Mouse (Mus musculus): ENCODE measurements around the gene Kcna2.
A peak's percentile ranks its signal among the peaks of the same experiment; 100 is the strongest.

Kcna2 gene

DNA sequence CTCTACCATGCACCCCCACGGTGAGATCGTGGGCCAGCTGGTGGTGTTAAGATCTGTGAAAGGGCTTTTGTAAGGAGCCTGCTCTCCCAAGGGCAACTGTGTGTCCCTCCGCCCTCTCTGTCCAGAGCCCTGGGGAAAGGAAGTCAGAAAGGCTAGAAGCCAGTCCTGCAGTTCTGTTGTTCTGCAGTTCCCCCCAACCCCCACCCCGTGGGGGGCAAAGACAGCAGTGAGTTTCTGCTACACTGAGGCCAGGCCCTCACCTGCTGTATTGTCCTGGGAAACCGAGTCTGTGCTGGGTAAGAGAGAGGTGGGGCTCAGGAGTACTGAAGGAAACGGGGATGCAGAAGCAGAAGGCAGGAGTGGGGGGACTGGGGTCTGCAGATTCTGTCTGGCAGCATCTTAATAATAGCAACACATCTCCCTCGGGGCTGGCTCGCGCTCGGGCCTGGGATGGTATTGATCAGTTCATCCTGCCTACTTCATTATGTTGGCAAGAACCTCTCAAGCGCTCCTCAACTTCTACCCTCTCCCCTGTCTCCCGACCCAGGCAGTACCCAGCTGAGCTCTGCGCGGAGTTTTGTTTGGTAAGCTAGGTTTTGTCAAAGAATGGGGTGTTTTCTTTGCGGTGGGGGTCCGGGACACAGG lies at the start of gene Kcna2:
Gene Kcna2, plus strand, starts transcription at position 336 of the 645 bp plus-strand sequence.
- DNase-seq: no peak

DNA sequence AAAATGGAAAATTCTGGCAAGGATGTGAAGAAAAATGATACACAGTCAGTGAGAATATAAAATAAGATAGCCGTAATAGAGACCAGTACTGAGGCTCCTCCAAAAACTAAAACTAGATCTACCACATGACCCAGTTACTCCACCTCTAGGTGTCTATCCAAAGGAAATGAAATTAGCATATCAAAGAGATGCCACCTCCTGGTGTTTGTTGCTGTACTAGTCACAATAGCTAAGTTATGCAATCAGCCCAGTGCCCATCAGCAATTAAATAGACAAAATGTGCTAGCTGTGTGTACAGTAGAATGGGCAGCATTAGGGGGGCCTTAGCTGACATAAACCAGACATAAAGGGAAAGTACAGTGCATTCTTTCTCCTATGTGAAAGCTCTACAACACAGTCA lies 39.5 kb upstream of the Kcna2 start:
- no peak for DNase-seq

DNA sequence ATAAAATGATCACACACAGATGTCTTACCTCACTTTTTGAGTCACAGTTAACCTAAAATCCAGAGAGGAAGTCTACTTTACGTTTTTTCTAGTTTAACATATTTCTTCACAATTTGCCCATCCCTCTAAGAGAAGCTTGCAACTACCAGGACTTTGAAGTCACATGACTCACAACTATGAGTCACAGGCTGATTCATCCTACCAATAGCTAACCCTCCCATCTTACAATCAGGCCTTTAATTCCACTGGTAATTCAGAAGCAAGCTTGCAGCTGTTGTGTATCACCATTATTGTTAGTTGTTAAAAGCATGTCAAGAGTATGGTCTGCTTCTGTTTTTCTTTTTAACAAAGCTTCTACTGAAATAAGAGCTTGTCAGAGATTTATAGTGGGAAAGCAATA lies 38.2 kb upstream of the Kcna2 start:
- peak in 1 of 2 experiments; percentile 21 for DNase-seq

DNA sequence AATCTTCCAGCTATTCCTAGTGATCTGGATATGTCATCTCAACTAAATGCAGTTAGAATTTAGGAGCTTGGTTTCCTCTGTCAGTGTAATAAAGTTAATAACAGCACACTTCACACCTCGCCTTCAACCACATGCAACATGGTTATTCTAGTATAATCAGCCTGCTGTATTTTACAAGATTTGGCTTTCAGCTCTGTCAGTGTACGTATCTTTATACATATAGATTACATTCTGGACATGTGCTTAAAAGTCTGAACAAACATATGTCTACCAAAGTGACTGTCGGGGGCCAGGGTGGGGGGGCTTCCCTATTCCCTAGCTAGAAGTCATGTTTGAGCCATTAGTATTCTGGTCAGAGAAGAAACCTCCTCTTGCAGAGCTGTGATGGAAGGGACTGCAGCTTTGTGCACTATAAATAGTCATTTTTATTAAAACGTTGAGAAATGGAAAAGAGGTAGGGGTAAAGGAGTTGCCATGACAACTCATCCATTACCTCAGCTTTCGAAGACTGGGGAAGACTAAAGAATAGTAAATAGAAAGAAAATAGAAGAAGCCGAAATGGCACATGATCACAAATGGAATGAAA lies 35.3 kb upstream of the Kcna2 start:
- no peak for DNase-seq

DNA sequence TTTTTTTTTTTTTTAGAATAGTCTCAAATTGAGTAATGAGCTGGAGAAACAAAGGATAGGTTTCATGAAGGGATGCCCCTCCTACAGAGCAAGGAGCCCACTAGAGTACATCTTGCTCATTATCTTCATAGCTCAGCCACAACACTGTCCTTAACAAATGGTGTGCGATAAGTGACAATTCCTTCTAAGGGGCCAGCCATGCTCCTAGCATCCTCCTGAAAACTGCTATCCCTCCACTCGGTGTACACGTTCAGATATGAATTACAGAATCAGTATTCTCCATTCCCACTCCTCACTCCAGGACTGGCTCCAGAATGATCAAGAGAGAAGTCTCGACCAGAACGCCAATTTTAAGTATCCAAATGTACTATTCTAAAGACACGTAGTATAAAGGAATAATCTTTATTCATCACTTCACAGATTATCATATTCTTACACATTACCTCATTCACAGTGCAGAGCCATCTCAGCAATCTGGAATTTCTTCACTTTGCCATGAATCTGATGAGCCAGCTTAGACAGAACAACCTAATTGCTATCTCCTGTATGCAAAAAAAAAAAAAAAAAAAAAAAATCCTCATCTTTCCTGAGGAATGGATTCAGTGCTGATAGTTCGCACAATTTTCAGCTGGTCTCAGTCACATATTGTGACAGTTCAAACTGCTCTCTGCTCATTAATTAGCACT lies 34.6 kb upstream of the Kcna2 start:
- no peak for DNase-seq

DNA sequence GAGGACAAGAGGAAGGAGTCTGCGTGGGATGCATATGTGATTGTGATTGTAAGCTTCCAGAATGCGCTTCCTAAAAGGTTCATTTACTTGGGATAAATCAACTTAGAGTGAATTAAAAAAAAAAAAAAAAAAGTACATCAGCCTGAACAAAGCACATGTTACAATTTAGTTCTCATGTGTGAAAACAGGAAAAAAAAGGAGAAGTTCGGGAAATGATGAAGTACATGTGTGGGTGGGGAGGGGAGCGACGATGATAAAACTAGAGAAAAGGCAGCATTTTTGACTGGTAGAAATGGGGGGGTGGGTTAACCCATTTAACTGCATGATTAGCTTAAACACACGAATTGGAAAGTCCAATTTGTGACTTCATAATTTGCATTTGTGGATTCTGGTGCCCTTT lies 33.7 kb upstream of the Kcna2 start:
- DNase-seq: no peak

DNA sequence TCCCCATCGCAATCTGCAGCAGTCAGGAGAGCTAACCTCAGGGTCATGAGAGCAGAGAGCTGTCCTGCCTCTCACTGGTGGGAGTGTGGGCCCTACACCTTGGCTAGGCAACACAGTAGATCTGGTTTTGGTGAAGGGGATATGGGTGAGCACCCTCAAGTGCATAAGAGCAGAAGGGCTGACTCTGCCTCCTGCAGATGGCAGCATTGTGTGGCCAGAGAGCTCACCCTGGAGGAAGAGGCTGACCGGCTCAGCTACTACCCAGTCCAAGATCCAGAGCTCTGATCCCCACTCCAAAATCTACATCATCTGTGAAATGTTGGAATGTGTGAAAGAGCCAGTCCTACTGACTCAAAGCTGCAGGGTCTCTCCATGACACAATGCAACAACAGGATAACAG lies 27.1 kb upstream of the Kcna2 start:
- no peak for DNase-seq

DNA sequence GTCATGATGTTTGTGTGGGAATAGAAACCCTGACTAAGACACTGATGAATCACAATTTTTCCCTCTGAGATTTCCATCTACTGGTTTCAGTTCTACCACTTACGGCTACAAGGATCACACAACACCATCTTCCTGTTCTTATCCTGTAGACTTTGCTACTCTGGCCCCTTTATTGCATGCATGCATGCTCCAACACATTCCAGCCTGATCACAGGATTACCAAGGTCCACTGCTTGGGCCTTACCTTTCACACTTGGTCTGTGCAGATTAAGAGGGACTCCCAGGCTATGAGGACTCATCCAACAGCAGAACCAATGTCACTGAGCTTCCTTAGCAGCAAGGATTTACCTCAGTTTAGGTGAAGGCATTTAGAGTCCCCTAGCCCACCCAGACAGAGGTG lies 25.2 kb upstream of the Kcna2 start:
- DNase-seq: no peak

DNA sequence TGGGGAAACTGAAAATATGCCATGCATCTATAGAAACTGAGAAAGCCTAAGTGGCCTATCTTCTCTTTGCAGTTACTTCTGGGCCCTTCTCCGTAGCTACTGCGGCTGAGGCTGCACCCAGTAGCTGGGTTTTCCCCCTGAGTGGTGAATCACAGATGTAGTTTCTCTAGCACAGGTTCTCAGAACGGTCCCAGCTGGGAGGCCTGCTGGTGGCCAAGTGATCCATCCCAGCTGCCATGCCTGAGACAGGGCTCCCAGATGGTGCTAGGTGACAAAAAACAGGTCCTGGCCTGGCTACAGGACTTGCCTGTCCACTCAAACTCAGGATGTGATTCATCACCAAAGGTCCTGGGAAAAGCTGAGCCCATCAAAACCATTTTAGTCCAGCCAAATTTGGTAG lies 24.3 kb upstream of the Kcna2 start:
- peak; percentile 54 to 68 for DNase-seq

DNA sequence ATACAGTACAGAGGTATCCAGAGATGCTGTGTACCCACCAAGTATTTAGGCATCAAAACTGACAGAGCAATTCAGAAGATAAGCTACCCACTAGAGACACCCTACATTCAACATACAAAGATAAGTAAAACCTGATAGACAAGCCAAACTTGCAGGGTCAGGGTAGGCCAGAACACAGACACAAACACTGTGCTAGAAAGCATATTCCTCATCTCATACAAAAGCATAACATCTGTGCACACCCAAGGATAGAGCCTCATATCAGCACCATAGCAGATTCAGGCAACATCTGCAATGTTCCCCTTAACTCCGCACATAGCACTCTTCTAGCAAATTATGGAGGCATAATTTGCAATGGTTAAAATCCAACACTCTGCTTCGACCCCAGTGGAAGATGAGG lies 23.8 kb upstream of the Kcna2 start:
- DNase-seq: no peak

DNA sequence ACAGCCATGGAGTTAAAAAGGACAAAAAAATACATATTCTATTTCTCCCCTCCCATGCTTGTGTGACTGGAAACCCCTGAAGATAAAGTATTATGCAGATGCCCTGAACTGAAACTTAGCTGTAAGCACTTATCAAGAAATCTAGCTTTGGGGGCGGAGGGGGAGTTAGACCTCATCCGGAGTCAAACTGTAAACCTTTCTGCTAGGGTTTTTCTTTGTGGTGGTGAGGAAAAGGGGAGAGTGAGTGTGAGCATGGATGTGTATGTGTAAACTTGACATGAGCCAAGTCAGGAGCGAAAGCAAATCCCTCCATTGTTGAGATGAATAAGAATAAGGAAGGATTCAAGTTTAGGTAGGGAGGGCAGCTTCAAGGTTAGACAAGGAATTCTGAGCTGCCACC lies 20.1 kb upstream of the Kcna2 start:
- no peak for DNase-seq

DNA sequence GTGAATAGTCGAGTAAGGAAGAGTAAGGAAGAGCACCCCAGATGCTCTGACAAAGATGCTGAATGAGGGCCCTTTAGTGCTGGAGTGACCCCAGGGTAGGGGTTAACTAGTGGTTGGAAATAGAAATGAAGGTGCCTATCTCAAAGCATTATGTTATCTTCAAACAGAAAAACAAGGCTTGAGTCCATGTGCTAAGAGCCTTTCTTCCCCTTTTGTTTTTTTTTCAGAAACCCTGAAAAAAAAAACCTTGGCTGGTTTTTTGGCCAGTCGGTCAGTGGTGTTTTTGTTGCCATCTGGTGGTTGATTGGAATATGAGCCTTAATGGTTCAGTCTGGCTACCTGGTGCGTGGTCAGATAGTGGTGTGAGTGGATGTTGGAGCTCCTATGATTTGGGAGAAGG lies 19.7 kb upstream of the Kcna2 start:
- DNase-seq: no peak

DNA sequence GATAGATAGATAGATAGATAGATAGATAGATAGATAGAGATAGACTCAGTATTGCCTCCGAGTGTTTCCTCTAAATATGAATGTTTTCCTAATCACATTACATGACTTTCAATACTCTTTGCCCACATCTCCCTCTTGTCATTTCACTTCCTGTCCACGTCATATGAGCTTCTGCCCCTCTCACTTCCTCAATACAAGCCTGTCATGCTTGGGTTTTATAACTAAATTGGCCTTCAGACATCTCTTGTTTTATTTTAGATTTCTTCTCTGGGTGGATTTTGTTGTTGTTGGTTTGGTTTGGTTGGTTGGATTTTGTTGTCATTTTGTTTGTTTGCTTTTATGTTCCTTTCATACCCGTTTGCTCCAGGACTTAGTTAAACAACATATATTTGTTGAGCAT lies 16.4 kb upstream of the Kcna2 start:
- no peak for DNase-seq

DNA sequence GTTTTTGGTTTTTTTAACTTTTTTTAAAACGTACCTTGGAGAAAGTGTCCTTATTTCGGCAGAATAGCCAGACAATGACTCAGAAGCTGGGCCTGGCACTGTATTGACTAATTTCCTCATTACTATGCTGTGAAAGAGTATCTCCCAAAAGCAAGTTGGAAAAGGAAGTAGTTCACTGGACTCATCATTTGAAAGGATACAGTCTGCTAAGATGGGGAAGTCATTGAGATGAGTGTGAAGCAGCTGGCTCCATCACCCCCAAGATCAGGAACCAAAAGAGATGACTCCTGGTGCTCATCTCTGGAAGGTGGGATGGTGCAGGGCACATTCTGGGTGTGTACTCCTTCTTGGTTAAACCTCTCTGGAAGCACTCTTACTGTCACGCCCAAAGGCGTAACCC lies 13.5 kb upstream of the Kcna2 start:
- DNase-seq: no peak

DNA sequence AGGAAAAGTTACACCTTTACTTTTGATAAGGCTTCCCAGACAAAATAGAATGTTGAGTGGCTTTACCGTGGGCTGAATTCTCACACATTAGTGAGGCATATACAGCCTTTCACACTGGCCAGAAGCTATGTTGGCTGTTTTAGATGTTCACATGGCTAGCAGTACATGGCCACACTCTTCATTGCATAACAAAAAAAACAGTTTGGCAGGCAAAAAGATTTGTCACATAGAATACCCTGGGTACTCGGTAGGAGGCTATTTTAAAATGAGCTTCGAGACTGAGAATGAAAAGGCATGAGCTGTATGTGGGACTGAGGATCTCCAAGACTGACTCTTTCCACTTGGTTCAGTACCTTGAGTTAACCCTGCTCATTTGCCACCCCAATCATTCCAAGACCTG lies 12.1 kb upstream of the Kcna2 start:
- DNase-seq: no peak

DNA sequence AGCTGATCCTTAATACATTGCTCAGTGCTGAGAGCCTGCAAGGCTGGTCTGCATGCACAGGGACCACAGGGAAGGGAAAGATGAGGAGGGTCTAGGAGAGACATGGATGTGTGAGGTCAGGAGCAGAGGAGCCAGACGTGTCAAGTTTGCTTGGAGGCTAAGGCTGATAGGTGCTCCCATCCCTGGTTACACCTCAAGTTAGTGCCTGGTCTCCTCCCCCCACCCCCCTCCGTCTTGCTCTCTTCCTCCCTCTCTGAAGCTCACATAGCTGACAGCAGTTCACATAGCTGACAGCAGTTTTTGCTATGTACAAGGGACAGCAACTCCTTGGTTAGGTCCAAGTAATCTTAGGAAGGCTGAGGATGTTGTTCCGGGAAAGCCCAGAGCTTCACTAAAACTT lies 11.5 kb upstream of the Kcna2 start:
- DNase-seq: no peak

DNA sequence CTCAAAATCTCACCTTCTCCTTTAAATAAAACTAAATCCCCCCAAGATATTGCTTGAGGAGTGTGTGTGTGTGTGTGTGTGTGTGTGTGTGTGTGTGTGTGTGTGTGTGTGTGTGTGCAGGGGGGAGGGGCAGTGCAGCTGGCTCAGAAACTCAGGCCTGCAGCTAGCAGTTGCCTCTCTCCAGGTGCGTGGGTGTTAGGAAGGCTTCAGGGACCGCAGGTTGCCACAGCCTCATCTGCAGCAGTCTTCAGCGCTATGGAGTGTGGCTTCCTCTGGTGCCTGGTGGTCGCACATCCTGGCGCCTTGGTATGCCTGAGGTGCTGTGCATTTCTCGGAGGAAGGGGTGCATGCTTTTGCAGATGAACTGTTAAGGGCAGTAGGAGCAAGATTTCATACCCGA lies 10.9 kb upstream of the Kcna2 start:
- no peak for DNase-seq

DNA sequence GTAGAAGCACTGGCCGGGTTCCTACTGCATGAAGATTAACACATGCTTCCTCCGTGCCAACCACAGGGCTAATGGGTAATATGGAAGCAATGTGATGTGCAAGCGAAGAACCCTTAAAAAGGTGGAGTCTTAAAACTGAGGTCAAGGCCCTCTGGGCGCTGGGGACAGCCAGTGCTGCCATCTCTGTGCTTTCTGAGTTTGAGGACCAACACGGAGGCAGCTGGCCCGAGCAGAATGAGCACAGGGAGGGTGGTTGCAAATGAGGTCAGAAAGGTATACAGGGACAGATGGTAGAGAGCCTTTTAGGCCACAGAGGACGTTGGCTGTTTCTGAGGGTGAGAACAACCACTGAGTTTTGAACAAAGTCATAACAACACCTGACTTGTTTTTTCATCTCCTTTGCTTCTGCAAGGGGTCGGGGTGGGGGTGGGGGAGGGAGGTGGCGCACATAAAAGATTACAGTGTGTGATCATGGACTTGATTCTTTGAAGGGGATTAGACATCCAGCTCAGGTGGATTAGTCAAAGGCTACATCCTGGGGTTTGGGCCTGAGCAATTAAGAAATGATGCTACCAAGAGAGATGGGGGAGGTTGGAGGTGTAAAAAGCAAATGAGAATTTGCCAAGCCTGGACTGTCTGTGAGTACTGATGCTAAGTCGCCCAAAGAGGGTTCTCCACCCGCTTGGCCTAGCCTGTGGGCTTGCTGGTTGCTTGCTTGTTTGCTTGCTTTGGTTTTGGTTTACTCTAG lies 10.4 kb upstream of the Kcna2 start:
- DNase-seq: no peak

DNA sequence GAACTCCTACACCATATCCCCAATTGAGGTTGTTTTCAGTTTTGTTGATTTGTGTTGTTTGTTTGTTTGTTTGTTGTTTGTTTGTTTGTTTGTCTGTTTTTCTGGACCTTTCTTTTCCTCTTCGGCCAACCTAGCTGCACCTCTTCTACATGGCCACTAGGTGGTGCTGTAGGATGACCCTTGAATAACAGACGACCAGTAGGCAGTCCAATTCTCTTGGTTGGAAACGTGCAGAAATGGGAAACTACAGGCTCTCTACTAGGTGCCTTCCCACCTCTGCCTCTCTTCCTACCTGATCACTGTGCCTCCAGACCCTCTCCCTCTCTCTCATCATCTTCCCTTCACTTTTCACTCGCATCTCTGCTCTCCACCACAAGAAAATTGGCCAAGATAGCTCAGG lies 6.9 kb upstream of the Kcna2 start:
- DNase-seq: no peak

DNA sequence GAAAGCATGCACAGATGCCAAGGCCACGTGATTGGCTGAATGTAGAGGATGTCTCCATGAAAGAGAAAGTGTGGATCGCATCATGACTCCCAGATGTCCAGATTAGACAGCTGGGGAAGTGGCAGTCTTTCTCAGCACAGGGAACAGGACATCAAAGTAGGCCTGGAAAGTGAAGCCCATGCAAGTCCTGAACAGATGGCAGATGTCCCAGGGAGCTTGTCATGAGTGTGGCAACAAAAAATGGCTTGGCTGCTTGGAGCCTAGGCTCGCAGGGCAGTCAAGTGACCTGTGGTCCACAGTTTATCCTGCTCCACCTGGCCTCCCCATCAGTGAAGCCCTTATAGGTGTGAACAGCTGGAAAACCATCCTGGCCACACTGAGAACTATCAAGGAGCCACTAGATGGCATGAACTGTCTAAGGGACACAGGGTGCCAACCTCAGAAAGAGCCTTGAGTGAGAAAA lies 4.6 kb upstream of the Kcna2 start:
- peak in 1 of 2 experiments; percentile 23 for DNase-seq

DNA sequence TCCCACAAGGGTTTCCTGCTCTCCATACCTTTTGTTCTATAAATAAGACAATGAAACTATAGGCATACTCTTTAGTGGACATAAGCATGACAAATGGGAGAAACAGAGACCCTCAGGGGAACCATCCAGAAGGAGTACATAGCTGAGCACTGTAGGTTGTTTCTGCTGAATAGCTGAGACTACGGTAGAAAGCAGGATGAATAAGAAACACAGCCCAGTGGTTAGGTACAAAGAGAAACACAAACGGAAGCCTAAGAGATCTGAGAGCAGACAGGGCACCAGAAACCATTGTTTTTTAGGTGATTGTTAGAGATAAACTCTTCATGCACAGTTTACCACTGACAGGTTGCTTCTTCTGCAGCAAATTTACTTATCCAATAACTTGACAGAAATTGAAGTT lies 1.1 kb upstream of the Kcna2 start:
- DNase-seq: no peak

DNA sequence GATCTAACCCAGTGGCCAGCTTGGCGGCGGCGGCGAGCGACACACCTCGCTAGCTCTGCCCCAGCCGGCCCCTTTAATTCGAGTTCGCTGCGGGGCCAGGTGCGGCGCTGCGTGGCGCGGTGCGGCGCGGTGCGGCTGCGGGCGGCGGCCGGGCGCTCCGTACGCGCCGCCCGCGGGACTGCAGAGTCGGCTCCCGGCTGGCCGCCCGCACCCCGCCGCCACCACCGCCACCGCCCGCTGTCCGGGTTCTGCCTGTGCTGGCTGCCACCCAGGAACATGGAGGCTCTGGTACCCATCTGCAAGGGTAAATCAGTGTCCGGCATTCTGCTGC lies 475 bp downstream of the Kcna2 start:
- no peak for DNase-seq

DNA sequence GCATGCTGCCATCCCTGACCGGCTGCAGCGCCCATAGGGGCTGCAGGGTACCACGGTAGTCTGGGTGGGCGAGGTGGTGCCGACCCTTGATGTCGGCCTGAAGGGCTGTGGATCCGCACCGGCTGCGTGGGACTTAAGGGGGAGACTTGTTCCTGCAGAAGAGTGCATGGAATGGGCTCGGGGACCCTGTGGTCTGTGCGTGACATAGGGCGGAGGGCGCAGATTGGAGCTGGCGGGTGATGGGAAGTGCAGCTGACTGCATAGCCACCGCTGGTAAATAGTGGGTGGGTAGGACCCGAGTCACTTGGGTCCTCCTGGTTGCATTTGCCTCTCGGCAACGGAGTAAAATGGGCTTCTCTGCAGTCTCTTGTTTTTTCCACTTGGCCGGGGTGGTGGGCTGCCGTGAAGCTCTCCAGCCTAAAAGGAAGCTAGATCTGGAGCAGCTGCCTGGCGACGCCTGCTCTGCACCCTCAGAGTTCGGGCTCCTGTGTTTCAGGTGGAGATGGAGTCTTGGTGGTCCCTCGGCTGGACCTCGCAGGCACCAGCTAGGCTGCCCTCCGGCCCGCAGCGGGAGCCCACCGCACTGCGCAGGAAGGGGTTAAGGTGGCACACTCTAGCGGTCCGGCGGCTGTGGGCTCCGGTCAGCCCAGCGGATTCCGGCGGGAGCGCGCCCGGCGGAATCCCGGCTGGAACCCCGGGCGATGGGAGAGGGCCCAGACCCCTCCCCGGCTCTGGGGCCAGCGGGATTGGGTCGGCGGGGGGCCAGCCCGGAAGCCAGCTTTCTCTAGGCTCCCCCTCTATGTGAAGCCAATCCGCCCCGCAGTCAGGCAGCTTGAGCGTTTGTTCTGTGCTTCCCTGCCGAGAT lies 1.1 kb downstream of the Kcna2 start:
- DNase-seq: no peak
